Mouse (Mus musculus): ENCODE data around the gene Thop1. TPM values are rescaled to one million over a fixed set of nuclear protein-coding genes. Genes with fewer than 3 reads are reported as not detected.

The Thop1 gene
- polyA plus RNA-seq, 1 experiment from 2014 or later: 58.3 TPM

DNA sequence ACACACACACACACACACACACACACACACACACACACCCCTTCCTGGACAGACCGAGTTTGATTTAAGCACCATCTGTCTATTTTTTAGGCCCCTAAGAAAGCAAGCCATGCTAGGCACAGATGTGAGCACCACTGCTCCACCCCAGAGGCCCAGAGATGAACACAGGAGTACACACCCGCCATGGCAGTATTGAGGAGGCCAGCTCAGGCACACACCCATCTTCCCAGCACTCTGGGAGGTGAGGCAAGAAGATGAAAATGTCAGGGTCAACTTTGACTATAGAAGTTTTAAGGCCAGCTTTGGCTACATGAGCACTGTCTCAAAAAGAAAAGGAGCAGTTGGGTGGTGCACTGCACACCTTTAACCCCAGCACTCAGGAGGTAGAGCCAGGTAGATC, 53.1 kb downstream of the Thop1 start:
- Histone ChIP-seq H3K9me3 (no peaks in the 10 kb centered on the region), H3K36me3 (peaks cover 66% of the 10 kb centered on the region), H3K27me3 (peaks cover 8% of the 10 kb centered on the region), H3K4me2 (replicated peaks) (no peak overlapping the region), H3K4me3 (no peak overlapping the region), H3K9ac (replicated peaks) (no peak overlapping the region), H3K4me1 (no peaks in the 10 kb centered on the region), H3K27ac (replicated peaks) (no peak overlapping the region)
- WGBS: 95% methylated on average over 2 of the region's 2 CpGs
- no peak for ATAC-seq (ENCODE audit: low FRiP score, low read depth)

DNA sequence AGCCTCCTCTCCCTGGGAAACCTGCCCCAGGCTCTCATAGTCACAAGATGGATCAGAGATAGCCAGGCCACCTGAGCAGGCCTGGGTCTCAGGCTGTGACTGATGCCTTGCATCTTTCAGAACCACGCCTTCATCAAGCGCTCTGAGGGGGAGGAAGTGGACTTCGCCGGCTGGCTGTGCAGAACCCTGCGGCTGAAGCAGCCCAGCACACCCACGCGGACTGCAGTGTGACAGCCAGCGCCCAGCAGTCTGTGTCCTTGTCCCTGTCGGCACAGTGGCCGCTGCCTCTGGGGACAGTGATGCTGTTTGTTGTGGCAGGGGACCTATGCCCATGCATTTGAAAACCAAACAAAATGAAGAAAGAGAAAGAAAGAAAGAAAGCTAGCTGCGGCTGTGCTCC, 53.7 kb downstream of the Thop1 start:
- H3K27me3 ChIP-seq: peaks cover 14% of the 10 kb centered on the region
- H3K4me3 ChIP-seq: no peak overlapping the region
- H3K9ac ChIP-seq (replicated peaks): no peak overlapping the region
- peaks cover 61% of the 10 kb centered on the region for H3K36me3 ChIP-seq
- WGBS: 84% methylated on average over 11 of the region's 11 CpGs
- no peak overlapping the region for H3K4me2 ChIP-seq (replicated peaks)
- no peaks in the 10 kb centered on the region for H3K9me3 ChIP-seq
- no peak overlapping the region for H3K27ac ChIP-seq (replicated peaks)
- ATAC-seq (ENCODE audit: low FRiP score, low read depth): no peak
- peaks cover under 1% of the 10 kb centered on the region; the same call in 1 of the 2 replicates for H3K4me1 ChIP-seq

Small RNAs within 50 kb of the gene (microRNA-seq; reads per million reads assigned to microRNA genes)
- gene Mir5615-1: not detected
- not detected for gene Mir5615-2

Other genes with a start within 250 kb of the Thop1 start
- gene Oaz1, start 243.4 kb upstream of the Thop1 start, polyA plus RNA-seq (2016; fragmentation: Nextera tagmentation; extraction: Ambion mirVana): 1,390 and 1,564 TPM in 2 replicates
- 0.77 and 1.0 TPM in 2 replicates for gene Lingo3, start 226.0 kb upstream of the Thop1 start, polyA plus RNA-seq (2016; fragmentation: Nextera tagmentation; extraction: Ambion mirVana)
- 250 and 263 TPM in 2 replicates for gene Lsm7, start 214.8 kb upstream of the Thop1 start, polyA plus RNA-seq (2016; fragmentation: Nextera tagmentation; extraction: Ambion mirVana)
- gene Sppl2b, start 214.8 kb upstream of the Thop1 start, polyA plus RNA-seq (2016; fragmentation: Nextera tagmentation; extraction: Ambion mirVana): 44.6 and 47.1 TPM in 2 replicates
- gene Tmprss9, start 198.2 kb upstream of the Thop1 start, polyA plus RNA-seq (2016; fragmentation: Nextera tagmentation; extraction: Ambion mirVana): 0.08 and 0.14 TPM in 2 replicates
- 305 and 308 TPM in 2 replicates for gene Timm13, start 169.1 kb upstream of the Thop1 start, polyA plus RNA-seq (2016; fragmentation: Nextera tagmentation; extraction: Ambion mirVana)
- 61.7 and 62.0 TPM in 2 replicates for gene Lmnb2, start 151.8 kb upstream of the Thop1 start, polyA plus RNA-seq (2016; fragmentation: Nextera tagmentation; extraction: Ambion mirVana)
- 8.7 and 11.8 TPM in 2 replicates for gene Gadd45b, start 140.0 kb upstream of the Thop1 start, polyA plus RNA-seq (2016; fragmentation: Nextera tagmentation; extraction: Ambion mirVana)
- gene Gng7, start 55.1 kb upstream of the Thop1 start, polyA plus RNA-seq (2016; fragmentation: Nextera tagmentation; extraction: Ambion mirVana): 8.8 and 9.3 TPM in 2 replicates
- gene Diras1, start 44.4 kb upstream of the Thop1 start, polyA plus RNA-seq (2016; fragmentation: Nextera tagmentation; extraction: Ambion mirVana): 11.3 and 13.4 TPM in 2 replicates
- 33.1 and 34.9 TPM in 2 replicates for gene Slc39a3, start 32.6 kb upstream of the Thop1 start, polyA plus RNA-seq (2016; fragmentation: Nextera tagmentation; extraction: Ambion mirVana)
- 262 and 271 TPM in 2 replicates for gene Sgta, start 9.9 kb upstream of the Thop1 start, polyA plus RNA-seq (2016; fragmentation: Nextera tagmentation; extraction: Ambion mirVana)
- 0.22 and 0.28 TPM in 2 replicates for gene Creb3l3, start 28.8 kb downstream of the Thop1 start, polyA plus RNA-seq (2016; fragmentation: Nextera tagmentation; extraction: Ambion mirVana)
- gene Map2k2, start 35.9 kb downstream of the Thop1 start, polyA plus RNA-seq (2016; fragmentation: Nextera tagmentation; extraction: Ambion mirVana): 245 and 248 TPM in 2 replicates
- gene Zbtb7a, start 65.2 kb downstream of the Thop1 start, polyA plus RNA-seq (2016; fragmentation: Nextera tagmentation; extraction: Ambion mirVana): 14.6 and 15.9 TPM in 2 replicates
- gene Pias4, start 97.9 kb downstream of the Thop1 start, polyA plus RNA-seq (2016; fragmentation: Nextera tagmentation; extraction: Ambion mirVana): 58.6 and 64.9 TPM in 2 replicates
- gene Eef2, start 106.6 kb downstream of the Thop1 start, polyA plus RNA-seq (2016; fragmentation: Nextera tagmentation; extraction: Ambion mirVana): 531 and 534 TPM in 2 replicates
- 77.3 and 79.6 TPM in 2 replicates for gene Dapk3, start 113.0 kb downstream of the Thop1 start, polyA plus RNA-seq (2016; fragmentation: Nextera tagmentation; extraction: Ambion mirVana)
- gene 4930442H23Rik, start 113.8 kb downstream of the Thop1 start, polyA plus RNA-seq (2016; fragmentation: Nextera tagmentation; extraction: Ambion mirVana): 0.18 TPM in 1 of 2 replicates, not detected in the other
- not detected in 2 replicates for gene Nmrk2, start 132.0 kb downstream of the Thop1 start, polyA plus RNA-seq (2016; fragmentation: Nextera tagmentation; extraction: Ambion mirVana)
- gene Atcay, start 160.8 kb downstream of the Thop1 start, polyA plus RNA-seq (2016; fragmentation: Nextera tagmentation; extraction: Ambion mirVana): 35.5 and 37.2 TPM in 2 replicates
- 12.1 and 13.6 TPM in 2 replicates for gene Zfr2, start 163.1 kb downstream of the Thop1 start, polyA plus RNA-seq (2016; fragmentation: Nextera tagmentation; extraction: Ambion mirVana)
- gene Matk, start 182.9 kb downstream of the Thop1 start, polyA plus RNA-seq (2016; fragmentation: Nextera tagmentation; extraction: Ambion mirVana): 4.3 and 5.0 TPM in 2 replicates
- 168 and 169 TPM in 2 replicates for gene Mrpl54, start 196.9 kb downstream of the Thop1 start, polyA plus RNA-seq (2016; fragmentation: Nextera tagmentation; extraction: Ambion mirVana)
- gene Apba3, start 196.9 kb downstream of the Thop1 start, polyA plus RNA-seq (2016; fragmentation: Nextera tagmentation; extraction: Ambion mirVana): 34.8 and 36.1 TPM in 2 replicates
- gene Tjp3, start 221.5 kb downstream of the Thop1 start, polyA plus RNA-seq (2016; fragmentation: Nextera tagmentation; extraction: Ambion mirVana): 6.6 and 7.5 TPM in 2 replicates
- 89.9 and 92.6 TPM in 2 replicates for gene Pip5k1c, start 222.9 kb downstream of the Thop1 start, polyA plus RNA-seq (2016; fragmentation: Nextera tagmentation; extraction: Ambion mirVana)